In genomic region chr13:83735631-83736475, GRCm38 (mm10) we compare ENCODE assay signal across 12 mouse cellular contexts.
DNase-seq lines count a peak whose midpoint lies in the region; ATAC-seq and TF ChIP-seq lines count a peak whose summit lies in the region.
"Had no signal": no experiment of that assay in that cellular context is flagged by ENCODE, and none has a peak within 500 bp of the region (broad histone marks: within the 10 kb centered on the region; RNA-seq: fewer than 3 reads in every experiment).

No protein-coding gene starts in this region.

- peaks cover 93% of the 10 kb centered on the region for H3K27me3 ChIP-seq in heart, postnatal 0 days (ENCODE audit: control insufficient read depth, insufficient read depth, low read length)
- peaks cover 97% of the 10 kb centered on the region for H3K27me3 ChIP-seq in forebrain, embryonic 10.5 days (ENCODE audit: poor library complexity, severe bottlenecking)
- H3K27me3 ChIP-seq in hindbrain, embryonic 16.5 days (replicated peaks; ENCODE audit: control insufficient read depth, insufficient read depth, low read length), result no peaks in the 10 kb centered on the region

- TF ChIP-seq EP300 in heart, postnatal 0 days (IDR thresholded peaks at IDR 0.05; ENCODE audit: low read depth), result no peak

- intact Hi-C loops in gastrocnemius, postnatal 14 days (cut with DNase I; ENCODE audit: low total_unique reads), result no loop called here

- no peak for TF ChIP-seq POLR2A in olfactory bulb, adult 2 months (IDR thresholded peaks at IDR 0.05; ENCODE audit: insufficient read depth, low read depth, low read length)

- H3K4me1 ChIP-seq in heart, postnatal 0 days (ENCODE audit: control insufficient read depth, insufficient read depth), result peaks cover 4% of the 10 kb centered on the region; the same call in 1 of the 2 replicates
- peaks cover 12% of the 10 kb centered on the region for H3K4me1 ChIP-seq in forebrain, embryonic 10.5 days
- no peaks in the 10 kb centered on the region for H3K4me1 ChIP-seq in hindbrain, embryonic 16.5 days (ENCODE audit: control insufficient read depth, insufficient read depth, low read depth, low read length)
- no peaks in the 10 kb centered on the region for H3K4me1 ChIP-seq in olfactory bulb, adult 2 months (ENCODE audit: control insufficient read depth, insufficient read depth, low read length)

- no peaks in the 10 kb centered on the region for H3K9me3 ChIP-seq in heart, postnatal 0 days (replicated peaks; ENCODE audit: control insufficient read depth, low read length)
- no peaks in the 10 kb centered on the region for H3K9me3 ChIP-seq in forebrain, embryonic 10.5 days
- no peaks in the 10 kb centered on the region for H3K9me3 ChIP-seq in hindbrain, embryonic 16.5 days (ENCODE audit: control insufficient read depth, low read length)

- no peak for TF ChIP-seq CTCF in heart, postnatal 0 days (IDR thresholded peaks at IDR 0.05; ENCODE audit: low read depth)
- no peak for TF ChIP-seq CTCF in olfactory bulb, adult 2 months (IDR thresholded peaks at IDR 0.05; ENCODE audit: insufficient read depth, low read depth, low read length)

- no peak overlapping the region for H3K27ac ChIP-seq in heart, postnatal 0 days (ENCODE audit: low read depth)
- H3K27ac ChIP-seq in forebrain, embryonic 10.5 days, result peak overlapping the region; percentile 94
- peak overlapping the region; percentile 77 for H3K27ac ChIP-seq in hindbrain, embryonic 16.5 days (ENCODE audit: low read depth, low read length)
- H3K27ac ChIP-seq in olfactory bulb, adult 2 months (ENCODE audit: insufficient read depth, low read depth, low read length), result peak overlapping the region; percentile 66

- ATAC-seq in heart, postnatal 0 days (ENCODE audit: insufficient read depth, low read depth), result no peak
- ATAC-seq in hindbrain, embryonic 16.5 days, result no peak
- ATAC-seq: CD4-positive, CD25-positive, alpha-beta regulatory T cell, adult 4 months had no signal

- no peak overlapping the region for H3K4me2 ChIP-seq in heart, postnatal 0 days (ENCODE audit: low read depth, low read length)
- peak overlapping the region; percentile 61 for H3K4me2 ChIP-seq in hindbrain, embryonic 16.5 days (ENCODE audit: low read length)

- no peak overlapping the region for H3K9ac ChIP-seq in heart, postnatal 0 days (replicated peaks; ENCODE audit: low read depth, low read length)
- H3K9ac ChIP-seq in hindbrain, embryonic 16.5 days (ENCODE audit: low read depth, low read length), result peak overlapping the region; percentile 63

- WGBS in heart, postnatal 0 days, result 58% methylated on average over 10 of the region's 10 CpGs
- WGBS in forebrain, embryonic 10.5 days, result 36% methylated on average over 10 of the region's 10 CpGs
- 13% methylated on average over 10 of the region's 10 CpGs for WGBS in hindbrain, embryonic 16.5 days
- 10% methylated on average over 10 of the region's 10 CpGs for WGBS in olfactory bulb, adult 2 months

- peak; percentile 4 for DNase-seq in heart, postnatal 0 days (ENCODE audit: low spot score)
- DNase-seq in heart, adult 18-20 months, result no peak
- no peak for DNase-seq in forebrain, embryonic 10.5 days (ENCODE audit: extremely low spot score, low spot score)
- no peak for DNase-seq in gastrocnemius, postnatal 14 days
- DNase-seq in urinary bladder, adult 18-20 months (ENCODE audit: low spot score in 2 of 2), result no peak
- DNase-seq: gastrocnemius, postnatal 25 days; heart, postnatal 10 days; kidney, adult 8-10 months; thymus, postnatal 36 days had no signal

- H3K36me3 ChIP-seq in heart, postnatal 0 days (replicated peaks; ENCODE audit: control insufficient read depth, insufficient read depth, low read length), result no peaks in the 10 kb centered on the region
- peaks cover 80% of the 10 kb centered on the region for H3K36me3 ChIP-seq in forebrain, embryonic 10.5 days (replicated peaks)
- H3K36me3 ChIP-seq in hindbrain, embryonic 16.5 days (ENCODE audit: control insufficient read depth, insufficient read depth, low read length), result no peaks in the 10 kb centered on the region; the same call in 1 of the 2 replicates

- H3K4me3 ChIP-seq in heart, postnatal 0 days (ENCODE audit: low read depth, low read length), result no peak overlapping the region
- peak overlapping the region; percentile 84 for H3K4me3 ChIP-seq in forebrain, embryonic 10.5 days
- peak overlapping the region; percentile 43 for H3K4me3 ChIP-seq in hindbrain, embryonic 16.5 days (ENCODE audit: low read length)
- no peak overlapping the region for H3K4me3 ChIP-seq in olfactory bulb, adult 2 months (ENCODE audit: insufficient read depth, low read depth, low read length)

Comparison
In these comparisons a context has a peak if more than half of its experiments do, and no peak if none do; other contexts are left out.
1. H3K4me3 ChIP-seq: peak in forebrain, embryonic 10.5 days (single experiment) and hindbrain, embryonic 16.5 days (single experiment); none in heart, postnatal 0 days (single experiment) and olfactory bulb, adult 2 months (single experiment).